Mouse (Mus musculus): ENCODE results near the gene Rbm19.

DNA sequence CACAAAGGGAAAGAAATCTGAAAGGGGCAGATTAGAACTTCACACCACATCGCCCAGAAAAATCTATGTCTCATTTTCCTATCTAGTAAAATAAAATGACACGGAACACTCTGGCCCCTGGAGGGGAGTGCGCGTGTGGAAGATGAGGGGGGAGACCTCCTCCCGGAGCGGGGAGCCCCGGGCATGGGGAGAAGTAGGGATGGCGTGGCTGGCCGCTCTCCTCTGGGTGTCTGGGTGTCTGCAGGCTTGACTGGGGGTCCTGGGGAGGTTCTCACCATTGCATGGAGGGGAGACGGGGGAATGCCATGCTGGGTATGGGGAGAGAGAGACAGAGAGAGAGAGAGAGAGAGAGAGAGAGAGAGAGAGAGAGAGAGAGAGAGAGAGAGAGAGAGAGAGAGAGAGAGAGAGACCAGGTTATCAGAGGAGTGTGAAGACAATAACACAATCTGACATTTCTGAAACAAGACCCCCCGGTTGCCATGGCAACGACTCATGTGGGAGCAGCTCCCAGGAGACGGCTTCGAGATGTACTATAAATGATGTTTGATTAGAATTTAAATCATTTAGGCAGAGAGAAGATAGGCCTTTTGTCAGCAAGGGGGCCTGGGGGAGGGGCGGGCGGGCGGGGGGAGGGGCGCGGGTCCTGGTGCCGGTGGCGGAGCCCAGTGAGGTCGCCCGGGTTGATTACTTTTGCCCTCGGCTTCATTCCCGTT is 115.3 kb downstream of the Rbm19 start:
- TF ChIP-seq CTCF (IDR thresholded peaks at IDR 0.05; ENCODE audit: low read depth) (no peak), EP300 (optimal IDR thresholded peaks at IDR 0.05) (no peak)

Data from stomach, postnatal 0 days (tissue).